Mouse (Mus musculus) gonadal fat pad, adult 2 months (tissue): ENCODE data around the gene Ywhag. TPM values are rescaled to one million over a fixed set of nuclear protein-coding genes. Genes with fewer than 3 reads are reported as not detected.

Experiments used
- DNase-seq: peaks from one replicate; pipeline ENCODE4 v3.0.0-alpha.2; 2012; ENCODE audit warnings: low read depth
- polyA plus RNA-seq: library from polyadenylated mRNA; depleted of rRNA; stranded (reverse); fragments of >200 nt; gene quantifications from 2 replicates; pipeline ENCODE4 v1.2.3, GENCODE M21; 2012

The Ywhag gene
- polyA plus RNA-seq, 1 experiment, result 138 TPM

DNA sequence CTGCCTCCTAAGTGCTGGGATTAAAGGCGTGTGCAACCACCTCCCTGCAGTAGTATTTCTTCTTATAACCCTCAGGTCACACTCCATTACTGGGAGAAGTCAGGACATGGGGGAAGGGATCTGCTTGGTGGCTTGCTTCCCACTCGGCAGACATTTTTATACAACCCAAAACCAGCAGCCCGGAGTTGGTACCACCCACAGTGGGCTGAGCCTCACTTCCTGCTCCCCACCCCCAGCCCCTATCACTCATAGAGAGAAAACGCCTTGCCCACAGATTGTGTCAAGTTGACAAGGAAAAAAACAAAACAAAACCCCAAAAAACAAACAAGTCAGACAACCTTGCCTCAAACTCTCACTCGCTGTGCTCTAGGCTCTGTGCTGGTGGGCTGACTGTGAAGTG lies 21.2 kb downstream of the Ywhag start:
- DNase-seq, result no peak

GRCm38 (mm10) chr5:135911633-135912220 lies 22.7 kb downstream of the Ywhag start:
- no peak for DNase-seq

GRCm38 (mm10) chr5:135910813-135911212 lies 23.6 kb downstream of the Ywhag start:
- DNase-seq, result no peak

GRCm38 (mm10) chr5:135909646-135910045 lies 24.8 kb downstream of the Ywhag start:
- DNase-seq, result no peak

DNA sequence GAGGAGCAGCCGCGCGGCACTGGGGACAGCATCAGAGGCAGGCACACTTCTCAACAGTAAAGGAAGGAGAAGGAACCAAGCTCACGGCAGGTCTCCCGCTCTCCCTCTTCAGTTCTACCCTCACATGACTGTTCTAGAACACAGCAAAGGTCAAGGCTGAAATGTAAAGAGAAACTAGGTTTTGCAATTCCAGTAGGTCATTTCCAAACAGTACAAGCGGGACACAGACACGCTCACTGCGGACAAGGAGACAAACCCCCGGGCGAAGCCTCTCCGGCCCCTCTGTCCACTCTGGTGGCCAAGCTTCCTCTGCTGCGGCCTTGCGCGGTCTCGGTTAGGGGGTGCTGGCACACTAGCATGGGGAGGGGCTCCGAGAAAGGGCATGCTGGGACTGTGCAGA lies 25.4 kb downstream of the Ywhag start:
- DNase-seq, result no peak

DNA sequence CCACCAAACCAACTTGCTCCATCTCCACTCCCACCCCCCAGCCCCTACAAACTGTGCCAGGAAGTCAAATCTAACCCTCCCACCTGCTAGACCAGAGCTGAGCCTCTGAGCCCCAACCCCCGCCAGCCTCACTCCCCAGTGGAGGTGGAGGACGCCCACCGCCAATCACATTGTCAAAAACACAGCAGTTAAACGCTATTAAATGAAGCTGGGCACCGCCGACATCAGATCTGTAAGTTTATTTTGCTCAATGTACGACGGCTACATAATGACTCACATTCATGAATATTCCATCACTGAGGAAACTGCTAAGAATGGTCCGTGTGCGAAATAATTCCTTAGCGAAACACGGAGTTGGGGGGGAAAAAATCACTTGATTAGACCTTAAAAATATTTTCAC lies 26.2 kb downstream of the Ywhag start:
- DNase-seq, result no peak

DNA sequence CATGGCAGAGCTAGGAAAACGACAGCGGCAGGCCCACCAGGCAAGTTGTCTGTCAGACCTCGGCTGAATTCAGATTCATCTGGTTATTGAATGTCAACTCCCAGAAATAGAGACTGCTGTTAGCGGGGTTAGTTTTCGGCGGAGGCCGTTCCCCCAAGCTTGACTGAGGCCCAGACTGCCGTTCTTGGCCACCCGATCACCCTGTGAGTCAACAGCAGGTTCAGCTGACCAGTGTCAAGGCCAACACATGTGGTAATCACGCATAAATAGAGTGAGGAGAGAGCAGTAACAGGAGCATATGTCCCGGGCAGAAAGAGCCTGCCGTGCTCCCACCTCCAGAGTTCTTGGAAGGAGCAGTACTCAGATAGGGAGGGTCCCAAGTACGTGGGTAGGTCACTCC lies 27.2 kb downstream of the Ywhag start:
- DNase-seq, result no peak

DNA sequence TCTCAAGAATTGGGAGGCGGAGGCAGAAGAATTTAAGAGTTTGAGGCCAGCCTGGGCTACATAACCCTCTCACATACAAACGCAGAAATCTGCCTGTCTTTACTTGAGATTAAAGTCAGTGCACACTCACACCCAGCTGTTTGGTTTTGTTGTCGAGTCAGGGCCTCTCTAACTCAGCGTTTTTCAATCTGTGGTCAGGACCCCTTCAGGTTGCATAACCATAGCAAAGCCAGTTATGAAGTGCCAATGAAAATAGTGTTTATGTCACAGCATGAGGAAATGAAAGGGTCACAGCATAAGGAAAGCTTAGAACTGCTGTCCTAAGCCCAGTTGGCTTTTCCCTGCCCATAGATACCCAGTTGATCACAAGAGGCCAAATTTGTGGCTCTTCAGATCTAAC lies 27.6 kb downstream of the Ywhag start:
- no peak for DNase-seq

DNA sequence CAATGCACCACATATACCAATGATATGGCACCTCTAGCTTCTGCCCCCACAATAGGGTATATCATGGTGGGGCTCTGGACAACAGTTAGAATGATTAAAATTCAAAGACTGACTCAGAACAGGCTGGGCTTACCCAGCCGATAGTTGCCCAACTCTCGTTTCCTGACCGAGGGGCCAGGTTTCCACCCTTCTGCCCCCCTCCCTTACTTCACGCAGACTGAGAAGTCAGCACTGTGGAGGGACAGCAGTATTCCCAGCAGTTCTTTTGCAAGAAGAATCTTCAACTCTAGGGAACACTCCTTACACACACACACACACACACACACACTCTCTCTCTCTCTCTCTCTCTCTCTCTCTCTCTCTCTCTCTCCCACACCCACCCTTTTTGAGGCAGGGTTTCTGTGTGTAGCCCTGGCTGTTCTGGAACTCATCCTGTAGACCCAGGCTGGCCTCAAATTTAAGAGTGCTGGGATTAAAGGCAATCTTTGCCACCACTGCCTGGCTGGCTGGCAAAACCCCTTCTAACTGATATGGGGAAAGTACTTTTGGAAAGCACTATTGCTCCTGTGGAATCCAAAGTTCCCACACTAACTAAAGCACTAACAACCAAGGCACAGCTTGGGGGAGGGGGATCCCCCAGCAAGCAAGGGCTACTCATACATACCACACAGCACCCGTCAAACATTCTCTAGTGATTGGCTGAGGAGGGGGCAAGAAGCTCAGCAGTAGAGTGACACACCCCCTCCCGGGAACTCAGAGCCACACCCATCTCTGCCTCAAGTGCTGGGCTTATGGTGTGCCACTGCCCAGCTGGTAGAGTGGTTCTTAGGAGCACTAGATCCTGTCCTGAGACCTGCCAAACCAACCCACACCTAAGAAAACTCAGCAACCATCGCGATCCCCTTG lies 28.8 kb downstream of the Ywhag start:
- DNase-seq, result no peak

DNA sequence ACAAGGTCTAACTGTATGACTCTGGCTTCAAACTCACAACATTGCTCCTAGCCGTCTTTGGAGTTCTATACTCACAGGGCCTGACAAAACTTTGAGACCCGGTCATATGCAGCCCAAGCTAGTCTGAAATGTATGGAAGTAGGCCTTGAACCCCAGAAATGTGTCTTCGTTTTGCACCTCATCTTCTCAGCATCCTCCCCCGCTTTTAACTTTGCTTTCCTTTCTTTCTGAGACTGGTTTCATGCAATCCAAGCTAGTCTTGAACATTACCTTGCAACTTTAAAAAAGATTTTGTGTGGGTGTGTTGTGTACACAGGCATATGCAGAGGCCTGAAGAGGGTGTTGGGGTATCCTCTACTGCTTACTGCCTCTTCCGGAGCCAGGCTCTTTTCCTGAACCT lies 30.2 kb downstream of the Ywhag start:
- no peak for DNase-seq

DNA sequence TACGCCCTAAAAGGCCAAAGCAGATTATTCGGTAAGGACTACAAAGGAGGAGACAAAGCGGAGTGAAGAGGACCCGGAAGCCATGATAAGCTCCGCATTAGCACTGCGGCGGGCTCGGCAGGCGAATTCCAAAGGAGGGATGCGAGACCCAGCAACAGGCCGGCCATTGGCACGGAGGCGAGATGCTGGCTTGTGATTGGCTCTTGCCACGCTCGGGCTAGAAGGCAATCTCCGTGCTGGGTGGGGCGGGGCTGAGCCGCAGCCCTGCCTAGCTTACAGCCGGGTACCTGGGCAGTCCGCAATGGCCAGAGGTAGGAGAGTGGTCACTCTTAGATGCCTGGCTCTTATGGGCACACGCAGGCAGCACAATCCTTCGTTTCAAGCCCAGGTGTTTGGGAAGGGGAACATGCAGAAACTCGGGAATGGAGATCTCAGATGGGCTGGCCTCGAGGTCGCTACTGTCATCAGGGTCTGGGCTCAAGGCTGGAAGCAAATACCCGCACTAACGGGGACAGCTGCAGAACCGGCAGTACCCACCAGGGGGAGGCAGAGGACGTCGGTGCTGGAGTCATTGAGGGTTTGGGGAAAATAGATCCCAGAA lies 30.8 kb downstream of the Ywhag start:
- no peak for DNase-seq

- DNase-seq, result no peak
Observed at GRCm38 (mm10) chr5:135903058-135903457, 31.4 kb downstream of the Ywhag start.

GRCm38 (mm10) chr5:135901354-135902095 lies 32.9 kb downstream of the Ywhag start:
- no peak for DNase-seq

- DNase-seq, result no peak
Observed at GRCm38 (mm10) chr5:135900701-135901100, 33.7 kb downstream of the Ywhag start.

DNA sequence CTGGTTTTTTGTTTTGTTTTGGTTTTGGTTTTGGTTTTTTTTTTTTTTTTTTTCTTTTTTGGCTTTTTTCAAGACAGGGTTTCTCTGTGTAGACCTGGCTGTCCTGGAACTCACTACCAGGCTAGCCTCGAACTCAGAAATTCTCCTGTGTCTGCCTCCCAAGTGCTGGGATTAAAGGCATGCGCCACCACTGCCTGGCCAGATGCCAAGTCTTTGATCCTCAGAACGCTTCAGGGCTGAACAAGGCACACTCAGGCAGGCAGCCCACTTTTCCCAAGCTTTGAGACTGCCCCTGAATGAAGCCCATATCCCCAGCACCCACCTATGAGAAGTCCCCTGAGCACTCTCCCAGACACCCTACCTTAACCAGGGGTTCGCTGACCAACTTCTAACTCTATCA lies 34.6 kb downstream of the Ywhag start:
- no peak for DNase-seq

DNA sequence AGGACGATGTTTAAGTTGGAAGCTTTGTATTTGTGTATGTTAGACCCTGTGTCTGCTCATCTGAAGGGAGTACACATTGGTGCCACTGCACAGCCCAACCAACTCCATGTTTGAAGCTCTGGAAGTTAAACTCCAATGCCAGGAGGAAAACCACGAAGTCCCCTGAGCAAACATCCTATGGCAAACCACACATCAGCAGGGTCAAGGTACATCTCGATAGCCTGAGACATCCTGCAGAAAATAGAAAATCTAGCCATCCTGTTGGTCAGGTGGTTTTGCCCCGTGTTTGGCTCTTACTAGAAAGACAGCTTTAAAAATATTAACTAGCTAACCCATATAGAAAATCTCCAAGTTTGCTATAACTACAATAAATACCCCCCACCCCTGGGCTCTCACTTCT lies 35.4 kb downstream of the Ywhag start:
- no peak for DNase-seq

GRCm38 (mm10) chr5:135898028-135898427 lies 36.4 kb downstream of the Ywhag start:
- no peak for DNase-seq

GRCm38 (mm10) chr5:135894958-135895357 lies 39.5 kb downstream of the Ywhag start:
- no peak for DNase-seq

DNA sequence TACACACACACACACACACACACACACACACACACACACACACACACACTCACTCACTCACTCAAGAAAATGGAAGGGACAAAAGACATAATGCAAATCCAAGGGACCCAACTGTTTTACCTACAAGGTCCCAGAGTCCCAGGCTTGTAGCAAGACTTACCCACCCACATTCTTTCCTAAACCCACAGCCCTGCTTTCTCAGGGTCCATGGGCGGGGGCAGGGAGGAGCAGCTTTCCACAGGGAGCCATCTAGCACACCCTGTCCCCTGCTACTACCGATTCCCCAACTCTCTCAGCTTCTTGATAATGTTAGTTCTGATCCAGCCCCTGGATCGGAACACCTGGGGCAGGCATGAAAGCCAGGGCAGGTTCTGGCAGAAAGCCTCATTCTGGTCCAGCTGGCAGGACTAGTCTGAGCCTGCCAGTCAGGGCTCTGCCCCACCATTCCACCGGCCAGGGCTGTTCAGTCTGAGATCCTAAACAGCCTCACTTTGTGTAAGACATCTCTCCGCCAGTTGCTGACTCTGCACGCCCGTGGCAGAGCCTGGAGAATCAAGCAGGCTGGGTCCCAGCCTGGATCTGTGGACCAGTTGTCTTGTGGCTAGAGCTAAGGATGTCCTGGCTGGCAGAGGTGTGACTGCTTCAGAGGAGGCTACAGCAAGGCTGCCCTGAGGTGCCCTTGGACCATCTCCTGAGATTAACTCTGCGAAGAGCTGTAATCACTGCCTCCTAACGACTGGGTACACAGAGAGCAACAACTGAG lies 41.6 kb downstream of the Ywhag start:
- DNase-seq, result no peak

- no peak for DNase-seq
Observed at GRCm38 (mm10) chr5:135890920-135891319, 43.5 kb downstream of the Ywhag start.

DNA sequence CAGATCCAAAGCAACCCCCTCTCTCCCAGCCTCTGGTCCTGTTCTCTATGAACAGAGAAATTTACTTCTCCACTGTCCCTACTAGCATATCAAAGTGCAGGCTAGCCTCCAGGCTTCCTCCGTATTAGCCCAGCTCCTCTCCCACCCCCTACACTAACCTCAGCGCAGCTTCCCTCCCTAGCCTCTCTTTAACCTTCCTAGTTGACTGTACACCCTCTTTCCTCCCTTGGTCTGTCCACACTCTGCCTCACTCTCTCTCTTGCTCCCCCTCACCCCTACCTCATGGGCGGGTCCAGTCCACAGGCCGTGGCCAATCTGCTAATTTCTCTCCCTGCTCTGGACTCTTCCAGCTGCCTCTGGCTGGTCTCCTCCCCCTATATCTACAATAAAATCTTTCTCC lies 44.1 kb downstream of the Ywhag start:
- DNase-seq, result no peak
